Comparison of ENCODE assay signal across 8 mouse cellular contexts in genomic region chr17:10319431-10319684, GRCm38 (mm10). TPM values are rescaled to one million over a fixed set of nuclear protein-coding genes. Genes with fewer than 3 reads are reported as not detected.
DNase-seq lines count a peak whose midpoint lies in the region; ATAC-seq and TF ChIP-seq lines count a peak whose summit lies in the region.

No protein-coding gene starts in this region.

- H3K9ac ChIP-seq in limb, embryonic 14.5 days (ENCODE audit: low read depth, low read length, severe bottlenecking) = peak overlapping the region; percentile 98
- H3K9ac ChIP-seq in stomach, postnatal 0 days (ENCODE audit: low read length) = peak overlapping the region; percentile 96

- no peak for TF ChIP-seq CTCF in gastrocnemius, adult 2 months (IDR thresholded peaks at IDR 0.05)
- TF ChIP-seq CTCF in testis, adult 2 months (IDR thresholded peaks at IDR 0.05; ENCODE audit: control insufficient read depth, insufficient read depth, insufficient replicate concordance, low read depth, low read length) = no peak
- TF ChIP-seq CTCF in stomach, postnatal 0 days (IDR thresholded peaks at IDR 0.05; ENCODE audit: low read depth) = no peak

- H3K27ac ChIP-seq in gastrocnemius, adult 2 months = peak overlapping the region; percentile 97
- H3K27ac ChIP-seq in testis, adult 2 months (ENCODE audit: control insufficient read depth, insufficient read depth, low read depth, low read length) = peak overlapping the region; percentile 98
- H3K27ac ChIP-seq in limb, embryonic 14.5 days (replicated peaks; ENCODE audit: low read depth, low read length) = peak overlapping the region; percentile 99
- H3K27ac ChIP-seq in stomach, postnatal 0 days (replicated peaks) = peak overlapping the region; percentile 99

- no peak for ATAC-seq in limb, embryonic 14.5 days (ENCODE audit: low FRiP score, low read depth)
- no peak for ATAC-seq in stomach, postnatal 0 days (ENCODE audit: low FRiP score, low TSS enrichment)

- no peak for DNase-seq in gastrocnemius, adult 2 months
- DNase-seq in gastrocnemius, adult 18-20 months (ENCODE audit: low spot score) = no peak
- no peak for DNase-seq in testis, postnatal 14 days (ENCODE audit: low spot score)
- no peak for DNase-seq in limb, embryonic 14.5 days (ENCODE audit: low spot score)
- no peak for DNase-seq in stomach, postnatal 0 days (ENCODE audit: low spot score)
- DNase-seq in urinary bladder, postnatal 4 days (ENCODE audit: low spot score in 2 of 2) = no peak
- DNase-seq in T-cell, adult 2 months (ENCODE audit: low spot score) = no peak

- no peaks in the 10 kb centered on the region for H3K9me3 ChIP-seq in limb, embryonic 14.5 days (ENCODE audit: control insufficient read depth, low read length)
- no peaks in the 10 kb centered on the region for H3K9me3 ChIP-seq in stomach, postnatal 0 days (ENCODE audit: control insufficient read depth, low read length)

- WGBS in limb, embryonic 14.5 days = under 1% methylated on average over 17 of the region's 46 CpGs
- under 1% methylated on average over 45 of the region's 46 CpGs for WGBS in stomach, postnatal 0 days

- H3K4me1 ChIP-seq in testis, adult 2 months (ENCODE audit: control insufficient read depth, insufficient read depth, low read length) = no peaks in the 10 kb centered on the region; the same call in 1 of the 2 replicates
- H3K4me1 ChIP-seq in limb, embryonic 14.5 days (ENCODE audit: control insufficient read depth, insufficient read depth, low read length) = peaks cover 10% of the 10 kb centered on the region
- no peaks in the 10 kb centered on the region for H3K4me1 ChIP-seq in stomach, postnatal 0 days (replicated peaks; ENCODE audit: control insufficient read depth, insufficient read depth)

- peak overlapping the region; percentile 36; the same call in 1 of the 2 replicates for H3K4me2 ChIP-seq in limb, embryonic 14.5 days (replicated peaks; ENCODE audit: low read depth, low read length, severe bottlenecking)
- peak overlapping the region; percentile 71 for H3K4me2 ChIP-seq in stomach, postnatal 0 days (replicated peaks; ENCODE audit: low read depth)

- H3K27me3 ChIP-seq in testis, adult 2 months (ENCODE audit: control insufficient read depth, insufficient read depth, low read length) = no peaks in the 10 kb centered on the region
- no peaks in the 10 kb centered on the region for H3K27me3 ChIP-seq in limb, embryonic 14.5 days (ENCODE audit: control insufficient read depth, insufficient read depth, low read length)
- H3K27me3 ChIP-seq in stomach, postnatal 0 days (ENCODE audit: control insufficient read depth, insufficient read depth, low read length) = no peaks in the 10 kb centered on the region

- peak overlapping the region; percentile 98 for H3K4me3 ChIP-seq in gastrocnemius, adult 2 months
- H3K4me3 ChIP-seq in testis, adult 2 months (ENCODE audit: control insufficient read depth, low read depth, low read length) = peak overlapping the region; percentile 91
- peak overlapping the region; percentile 85 for H3K4me3 ChIP-seq in limb, embryonic 14.5 days (replicated peaks; ENCODE audit: low read length)
- peak overlapping the region; percentile 82 for H3K4me3 ChIP-seq in stomach, postnatal 0 days (ENCODE audit: low read depth, low read length)

- no peaks in the 10 kb centered on the region for H3K36me3 ChIP-seq in testis, adult 2 months (ENCODE audit: control insufficient read depth, insufficient read depth, low read length)
- H3K36me3 ChIP-seq in limb, embryonic 14.5 days (ENCODE audit: control insufficient read depth, insufficient read depth, low read length) = no peaks in the 10 kb centered on the region
- no peaks in the 10 kb centered on the region for H3K36me3 ChIP-seq in stomach, postnatal 0 days (ENCODE audit: control insufficient read depth, insufficient read depth, low read length)

- TF ChIP-seq EP300 in stomach, postnatal 0 days (optimal IDR thresholded peaks at IDR 0.05) = no peak

- no peak for TF ChIP-seq POLR2A in testis, adult 2 months (IDR thresholded peaks at IDR 0.05; ENCODE audit: control insufficient read depth, low read depth, low read length)
- TF ChIP-seq POLR2A in limb, embryonic 14.5 days (IDR thresholded peaks at IDR 0.05; ENCODE audit: borderline replicate concordance, extremely low read depth, insufficient read depth, insufficient read length) = 0 out of 2 replicates have a peak, but pooled peaks have one; percentile 3

- intact Hi-C loops in gastrocnemius, adult 2 months (cut with DNase I) = loop anchor here (2.0 to 10.0 kb wide), 3 partner anchors 125 to 225 kb away; no protein-coding TSS in a partner anchor

RNA-seq across cellular contexts. Expression of gene Qk, which starts 0.3 kb away (rescaled TPM):
- 100 to 1,000 TPM; 236 to 397 TPM for total RNA-seq in gastrocnemius, adult 2 months (2021)
- total RNA-seq in gastrocnemius, adult 18-20 months (2021) = 100 to 1,000 TPM; 274 to 325 TPM
- polyA plus RNA-seq in testis, adult 2 months (2012; rRNA removed) = 173 and 197 TPM in 2 replicates
- 164 and 197 TPM in 2 replicates for polyA plus RNA-seq in limb, embryonic 14.5 days (2012; rRNA removed)
- polyA plus RNA-seq in limb, embryonic 14.5 days (2014; fragmentation: Nextera tagmentation; extraction: Ambion mirVana) = 47.4 and 52.7 TPM in 2 replicates
- 9.7 and 9.8 TPM in 2 replicates for polyA plus RNA-seq in stomach, postnatal 0 days (2015; fragmentation: Nextera tagmentation; extraction: Ambion mirVana)
